Mouse (Mus musculus) myocyte (in vitro differentiated cells): ENCODE measurements around the gene Pld1. TPM values are rescaled to one million over a fixed set of nuclear protein-coding genes. Genes with fewer than 3 reads are reported as not detected.

Experiments used
- H3K27me3 ChIP-seq: one replicate; pipeline ENCODE4 v1.6.1; 2011; ENCODE audit not compliant: control insufficient read depth, insufficient read depth, insufficient read length
- H3K36me3 ChIP-seq: one replicate; pipeline ENCODE4 v1.6.1; 2011; ENCODE audit not compliant: control insufficient read depth, insufficient read depth
- H3K4me2 ChIP-seq: one replicate; pipeline ENCODE4 v1.6.1; 2011; ENCODE audit warnings: low read depth, control low read depth
- H3K4me3 ChIP-seq: one replicate; pipeline ENCODE4 v1.5.1; 2011; ENCODE audit warnings: mild to moderate bottlenecking, control low read depth, moderate library complexity
- H3K79me2 ChIP-seq: one replicate; pipeline ENCODE4 v1.6.1; 2011; ENCODE audit not compliant: control insufficient read depth, insufficient read depth
- H3ac ChIP-seq: one replicate; pipeline ENCODE4 v1.6.1; 2011; ENCODE audit not compliant: control insufficient read depth, insufficient read length
- CEBPB ChIP-seq: IDR thresholded peaks from 2 replicates; pipeline ENCODE4 v1.6.1; 2011; ENCODE audit warnings: mild to moderate bottlenecking, moderate library complexity; ENCODE audit not compliant: poor library complexity, insufficient read depth, severe bottlenecking
- E2F4 ChIP-seq: IDR thresholded peaks from one replicate; pipeline ENCODE4 v1.6.1; 2011; ENCODE audit warnings: mild to moderate bottlenecking, control low read depth, moderate library complexity; ENCODE audit not compliant: insufficient read depth
- MAX ChIP-seq: IDR thresholded peaks from one replicate; pipeline ENCODE4 v1.6.1; 2011; ENCODE audit warnings: low read depth, mild to moderate bottlenecking, control low read depth
- MYOD1 ChIP-seq, 3 experiments: IDR thresholded peaks; one replicate each; pipeline ENCODE4 v1.6.1; 2011; ENCODE audit warnings: control low read depth in 2 of 3, low read depth in 2 of 3, mild to moderate bottlenecking in 2 of 3, moderate library complexity in 1 of 3; ENCODE audit not compliant: insufficient read length in 2 of 3, control insufficient read depth in 1 of 3
- MYOG ChIP-seq, 3 experiments: IDR thresholded peaks; one replicate each; pipeline ENCODE4 v1.6.1; 2011; ENCODE audit warnings: control low read depth in 2 of 3, low read depth in 2 of 3, mild to moderate bottlenecking in 2 of 3; ENCODE audit not compliant: insufficient read length in 2 of 3, control insufficient read depth in 1 of 3, insufficient read depth in 1 of 3
- POLR2A ChIP-seq: IDR thresholded peaks from one replicate; pipeline ENCODE4 v1.6.1; 2011; ENCODE audit warnings: low read depth, mild to moderate bottlenecking, control low read depth, moderate library complexity; ENCODE audit not compliant: insufficient read length
- POLR2AphosphoS2 ChIP-seq: IDR thresholded peaks from one replicate; pipeline ENCODE4 v1.6.1; 2011; ENCODE audit warnings: low read depth, control low read depth; ENCODE audit not compliant: insufficient read length
- REST ChIP-seq: IDR thresholded peaks from one replicate; pipeline ENCODE4 v1.6.1; 2011; ENCODE audit warnings: mild to moderate bottlenecking, control low read depth, moderate library complexity; ENCODE audit not compliant: insufficient read depth, insufficient read length
- SRF ChIP-seq: IDR thresholded peaks from one replicate; pipeline ENCODE4 v1.6.1; 2011; ENCODE audit warnings: low read depth; ENCODE audit not compliant: control insufficient read depth, insufficient read length
- TCF12 ChIP-seq: IDR thresholded peaks from one replicate; pipeline ENCODE4 v1.6.1; 2011; ENCODE audit warnings: mild to moderate bottlenecking, control low read depth; ENCODE audit not compliant: poor library complexity, insufficient read depth, severe bottlenecking
- TCF3 ChIP-seq: IDR thresholded peaks from one replicate; pipeline ENCODE4 v1.6.1; 2011; ENCODE audit warnings: low read depth, control low read depth; ENCODE audit not compliant: insufficient read length
- USF1 ChIP-seq: IDR thresholded peaks from one replicate; pipeline ENCODE4 v1.6.1; 2011; ENCODE audit warnings: low read depth, mild to moderate bottlenecking, control low read depth, moderate library complexity
- polyA plus RNA-seq: library from polyadenylated mRNA; unstranded; fragments of >200 nt; fragmentation: generic; extraction: Trizol; gene quantifications from one replicate; pipeline ENCODE4 v1.2.1, GENCODE M21; 2012; ENCODE audit warnings: missing spikeins

Pld1 gene
- polyA plus RNA-seq, 1 experiment: 6.5 TPM

GRCm38 (mm10) chr3:28093684-28094302 is 155.3 kb downstream of the Pld1 start:
- no peaks in the 10 kb centered on the region for H3K27me3 ChIP-seq
- TF ChIP-seq POLR2AphosphoS2: no peak
- no peak for TF ChIP-seq TCF12

GRCm38 (mm10) chr3:28095451-28095850 is 157.0 kb downstream of the Pld1 start:
- TF ChIP-seq SRF: no peak
- TF ChIP-seq TCF3: no peak
- TF ChIP-seq TCF12: no peak
- no peak for TF ChIP-seq E2F4
- TF ChIP-seq CEBPB: no peak
- TF ChIP-seq USF1: no peak
- TF ChIP-seq REST: no peak
- TF ChIP-seq POLR2A: no peak
- no peak for TF ChIP-seq MYOD1 (IDR thresholded peaks at IDR 0.05; ENCODE audit: control insufficient read depth in 1 of 3, insufficient read length in 2 of 3, low read depth in 2 of 3)
- TF ChIP-seq MYOG (IDR thresholded peaks at IDR 0.05; ENCODE audit: control insufficient read depth in 1 of 3, insufficient read depth in 1 of 3, insufficient read length in 2 of 3, low read depth in 2 of 3): no peak
- no peak overlapping the region for H3ac ChIP-seq
- H3K4me3 ChIP-seq: no peak overlapping the region
- no peaks in the 10 kb centered on the region for H3K27me3 ChIP-seq
- H3K4me2 ChIP-seq: no peak overlapping the region
- H3K36me3 ChIP-seq: no peaks in the 10 kb centered on the region
- no peaks in the 10 kb centered on the region for H3K79me2 ChIP-seq

More at GRCm38 (mm10) chr3:28093684-28094302, 155.3 kb downstream of the Pld1 start:
- H3K79me2 ChIP-seq: no peaks in the 10 kb centered on the region
- no peak overlapping the region for H3K4me2 ChIP-seq
- no peaks in the 10 kb centered on the region for H3K36me3 ChIP-seq
- no peak overlapping the region for H3ac ChIP-seq
- no peak overlapping the region for H3K4me3 ChIP-seq

GRCm38 (mm10) chr3:28099175-28099574 is 160.7 kb downstream of the Pld1 start:
- no peaks in the 10 kb centered on the region for H3K79me2 ChIP-seq
- H3ac ChIP-seq: no peak overlapping the region
- TF ChIP-seq CEBPB (no peak), MAX (no peak), POLR2A (no peak), REST (no peak), TCF3 (no peak), E2F4 (no peak), SRF (no peak), POLR2AphosphoS2 (no peak), TCF12 (no peak), USF1 (no peak), MYOG (IDR thresholded peaks at IDR 0.05; ENCODE audit: control insufficient read depth in 1 of 3, insufficient read depth in 1 of 3, insufficient read length in 2 of 3, low read depth in 2 of 3) (no peak), MYOD1 (IDR thresholded peaks at IDR 0.05; ENCODE audit: control insufficient read depth in 1 of 3, insufficient read length in 2 of 3, low read depth in 2 of 3) (no peak)
- H3K27me3 ChIP-seq: no peaks in the 10 kb centered on the region
- peaks cover 3% of the 10 kb centered on the region for H3K36me3 ChIP-seq
- no peak overlapping the region for H3K4me2 ChIP-seq
- H3K4me3 ChIP-seq: no peak overlapping the region

- no peaks in the 10 kb centered on the region for H3K79me2 ChIP-seq
- TF ChIP-seq REST (no peak), SRF (no peak)
- no peak overlapping the region for H3ac ChIP-seq
- no peak overlapping the region for H3K4me2 ChIP-seq
- no peak overlapping the region for H3K4me3 ChIP-seq
- no peaks in the 10 kb centered on the region for H3K27me3 ChIP-seq
- peaks cover 3% of the 10 kb centered on the region for H3K36me3 ChIP-seq
Measured at GRCm38 (mm10) chr3:28104992-28105391, 166.5 kb downstream of the Pld1 start.

GRCm38 (mm10) chr3:28107446-28108004 is 169.0 kb downstream of the Pld1 start:
- TF ChIP-seq MAX: no peak
- TF ChIP-seq TCF12: no peak
- TF ChIP-seq POLR2A: no peak
- TF ChIP-seq TCF3: no peak
- no peak for TF ChIP-seq USF1
- TF ChIP-seq REST: no peak
- no peak for TF ChIP-seq CEBPB
- no peak for TF ChIP-seq POLR2AphosphoS2
- no peak for TF ChIP-seq E2F4
- TF ChIP-seq SRF: no peak
- TF ChIP-seq MYOD1 (IDR thresholded peaks at IDR 0.05; ENCODE audit: control insufficient read depth in 1 of 3, insufficient read length in 2 of 3, low read depth in 2 of 3): no peak
- TF ChIP-seq MYOG (IDR thresholded peaks at IDR 0.05; ENCODE audit: control insufficient read depth in 1 of 3, insufficient read depth in 1 of 3, insufficient read length in 2 of 3, low read depth in 2 of 3): no peak
- Histone ChIP-seq H3K4me2 (no peak overlapping the region), H3K36me3 (peaks cover 2% of the 10 kb centered on the region), H3K27me3 (no peaks in the 10 kb centered on the region), H3K4me3 (no peak overlapping the region), H3K79me2 (no peaks in the 10 kb centered on the region), H3ac (no peak overlapping the region)
